Mouse (Mus musculus): Measurements from ENCODE around the gene Vill. TPM values are rescaled to one million over a fixed set of nuclear protein-coding genes. Genes with fewer than 3 reads are reported as not detected.

Vill gene
- polyA plus RNA-seq, 1 experiment from 2014 or later = 9.3 TPM

DNA sequence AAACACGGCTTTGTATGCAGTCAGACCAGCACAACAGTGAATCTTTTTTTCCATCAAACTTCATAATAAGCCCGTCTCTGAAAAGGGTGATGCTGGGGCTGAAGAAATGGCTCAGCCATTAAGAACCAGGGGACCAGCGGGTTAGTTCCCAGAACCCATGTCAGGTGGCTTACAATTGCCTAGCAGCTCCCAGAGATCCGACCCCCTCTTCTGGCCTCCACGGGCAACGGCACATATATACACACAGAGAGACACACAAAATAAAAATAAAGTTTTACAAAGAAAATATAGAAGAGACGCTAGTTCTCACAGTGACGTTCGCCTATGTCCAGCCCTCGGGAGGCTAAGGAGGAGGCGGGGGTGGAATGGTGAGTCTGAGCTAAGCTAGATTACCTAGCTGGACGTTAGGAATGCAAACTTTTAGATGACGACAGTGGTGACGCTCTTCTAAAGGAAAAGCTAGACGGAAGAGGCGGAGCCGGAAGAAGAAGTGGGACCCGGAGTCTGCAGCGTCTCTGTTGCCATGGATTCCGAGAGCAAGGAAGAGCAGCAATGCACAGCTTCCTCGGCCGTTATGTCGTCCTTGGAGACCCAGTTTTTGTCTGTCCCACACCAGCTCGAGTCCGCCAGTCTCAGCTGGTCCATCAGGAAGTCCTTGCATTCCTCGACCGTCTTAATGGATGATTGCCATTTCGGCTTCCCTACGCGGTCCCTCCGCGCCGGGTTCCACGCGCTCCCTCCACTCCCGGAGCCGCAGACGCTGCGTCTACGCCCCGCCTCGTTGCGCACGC, 49.6 kb downstream of the Vill start, which contains the start of gene Dlec1:
Gene Dlec1 (plus strand): TSS at position 487 of the 791 bp plus-strand sequence.
- Histone ChIP-seq H3K36me3 (replicated peaks; ENCODE audit: insufficient read depth, low read length) (no peaks in the 10 kb centered on the region), H3K9me3 (ENCODE audit: low read length) (no peaks in the 10 kb centered on the region), H3K4me3 (ENCODE audit: low read depth, low read length) (peak within 1 kb of the TSS; percentile 55), H3K4me1 (ENCODE audit: insufficient read depth) (peaks cover 10% of the 10 kb centered on the region; the same call in 1 of the 2 replicates), H3K27me3 (ENCODE audit: insufficient read depth, low read length) (0 out of 2 replicates have a peak, but pooled peaks cover 4% of the 10 kb centered on the region), H3K4me2 (ENCODE audit: low read depth, low read length) (peak within 1 kb of the TSS; percentile 76), H3K9ac (replicated peaks) (0 out of 2 replicates have a peak within 1 kb of the TSS, but pooled peaks have one; percentile 1), H3K27ac (ENCODE audit: low read depth) (no peak within 1 kb of the TSS)
- 4% methylated on average over 44 of the region's 44 CpGs for WGBS (ENCODE audit: insufficient replicate concordance)
- TF ChIP-seq EP300 (IDR thresholded peaks at IDR 0.05; ENCODE audit: low read depth) (no peak), CTCF (IDR thresholded peaks at IDR 0.05; ENCODE audit: low read depth) (peak; percentile 28)
- peak; percentile 72 for DNase-seq
- peak; percentile 83 for ATAC-seq

GRCm38 (mm10) chr9:119102783-119103113, 50.2 kb downstream of the Vill start:
- no peak overlapping the region for H3K9ac ChIP-seq (replicated peaks)
- H3K9me3 ChIP-seq (ENCODE audit: low read length) = no peaks in the 10 kb centered on the region
- 0 out of 2 replicates have a peak, but pooled peaks cover 4% of the 10 kb centered on the region for H3K27me3 ChIP-seq (ENCODE audit: insufficient read depth, low read length)
- H3K4me2 ChIP-seq (ENCODE audit: low read depth, low read length) = peak overlapping the region; percentile 76
- 0 out of 2 replicates have a peak, but pooled peaks have one; percentile 1 for ATAC-seq
- DNase-seq = no peak
- TF ChIP-seq CTCF (IDR thresholded peaks at IDR 0.05; ENCODE audit: low read depth) (no peak), EP300 (IDR thresholded peaks at IDR 0.05; ENCODE audit: low read depth) (no peak)
- H3K4me3 ChIP-seq (ENCODE audit: low read depth, low read length) = peak overlapping the region; percentile 55
- H3K27ac ChIP-seq (ENCODE audit: low read depth) = no peak overlapping the region
- H3K4me1 ChIP-seq (ENCODE audit: insufficient read depth) = peaks cover 10% of the 10 kb centered on the region; the same call in 1 of the 2 replicates
- 1% methylated on average over 19 of the region's 19 CpGs for WGBS (ENCODE audit: insufficient replicate concordance)
- no peaks in the 10 kb centered on the region for H3K36me3 ChIP-seq (replicated peaks; ENCODE audit: insufficient read depth, low read length)

- DNase-seq = peak; percentile 44
- Histone ChIP-seq H3K27ac (ENCODE audit: low read depth) (no peak overlapping the region), H3K27me3 (ENCODE audit: insufficient read depth, low read length) (0 out of 2 replicates have a peak, but pooled peaks cover 4% of the 10 kb centered on the region), H3K9me3 (ENCODE audit: low read length) (no peaks in the 10 kb centered on the region), H3K36me3 (replicated peaks; ENCODE audit: insufficient read depth, low read length) (no peaks in the 10 kb centered on the region), H3K4me1 (ENCODE audit: insufficient read depth) (peaks cover 8% of the 10 kb centered on the region; the same call in 1 of the 2 replicates), H3K9ac (replicated peaks) (no peak overlapping the region), H3K4me2 (ENCODE audit: low read depth, low read length) (no peak overlapping the region), H3K4me3 (ENCODE audit: low read depth, low read length) (no peak overlapping the region)
- peak; percentile 31; the same call in 1 of the 2 replicates for ATAC-seq
- TF ChIP-seq CTCF (IDR thresholded peaks at IDR 0.05; ENCODE audit: low read depth) (peak; percentile 65), EP300 (IDR thresholded peaks at IDR 0.05; ENCODE audit: low read depth) (no peak)
- 80% methylated on average over 4 of the region's 4 CpGs for WGBS (ENCODE audit: insufficient replicate concordance)
Measured at GRCm38 (mm10) chr9:119107566-119107965, 55.0 kb downstream of the Vill start.

GRCm38 (mm10) chr9:119109685-119110353, 57.2 kb downstream of the Vill start:
- TF ChIP-seq CTCF (IDR thresholded peaks at IDR 0.05; ENCODE audit: low read depth) (no peak), EP300 (IDR thresholded peaks at IDR 0.05; ENCODE audit: low read depth) (no peak)
- Histone ChIP-seq H3K36me3 (replicated peaks; ENCODE audit: insufficient read depth, low read length) (no peaks in the 10 kb centered on the region), H3K4me3 (ENCODE audit: low read depth, low read length) (no peak overlapping the region), H3K9me3 (ENCODE audit: low read length) (no peaks in the 10 kb centered on the region), H3K27me3 (ENCODE audit: insufficient read depth, low read length) (no peaks in the 10 kb centered on the region), H3K4me1 (ENCODE audit: insufficient read depth) (0 out of 2 replicates have a peak, but pooled peaks cover 3% of the 10 kb centered on the region), H3K4me2 (ENCODE audit: low read depth, low read length) (no peak overlapping the region), H3K27ac (ENCODE audit: low read depth) (no peak overlapping the region), H3K9ac (replicated peaks) (no peak overlapping the region)
- DNase-seq (no peak), ATAC-seq (no peak)
- 68% methylated on average over 12 of the region's 12 CpGs for WGBS (ENCODE audit: insufficient replicate concordance)

GRCm38 (mm10) chr9:119110640-119111039, 58.1 kb downstream of the Vill start:
- Histone ChIP-seq H3K4me3 (ENCODE audit: low read depth, low read length) (no peak overlapping the region), H3K36me3 (replicated peaks; ENCODE audit: insufficient read depth, low read length) (no peaks in the 10 kb centered on the region), H3K4me1 (ENCODE audit: insufficient read depth) (0 out of 2 replicates have a peak, but pooled peaks cover 3% of the 10 kb centered on the region), H3K27ac (ENCODE audit: low read depth) (no peak overlapping the region), H3K9ac (replicated peaks) (no peak overlapping the region), H3K4me2 (ENCODE audit: low read depth, low read length) (no peak overlapping the region), H3K27me3 (ENCODE audit: insufficient read depth, low read length) (no peaks in the 10 kb centered on the region), H3K9me3 (ENCODE audit: low read length) (no peaks in the 10 kb centered on the region)
- ATAC-seq = no peak; the same call in 1 of the 2 replicates
- DNase-seq = no peak
- TF ChIP-seq CTCF (IDR thresholded peaks at IDR 0.05; ENCODE audit: low read depth) (no peak), EP300 (IDR thresholded peaks at IDR 0.05; ENCODE audit: low read depth) (no peak)
- WGBS (ENCODE audit: insufficient replicate concordance) = 65% methylated on average over 3 of the region's 3 CpGs

GRCm38 (mm10) chr9:119114911-119115310, 62.3 kb downstream of the Vill start:
- ATAC-seq = no peak
- no peaks in the 10 kb centered on the region for H3K27me3 ChIP-seq (ENCODE audit: insufficient read depth, low read length)
- no peak overlapping the region for H3K4me3 ChIP-seq (ENCODE audit: low read depth, low read length)
- H3K9ac ChIP-seq (replicated peaks) = no peak overlapping the region
- DNase-seq = no peak
- H3K4me1 ChIP-seq (ENCODE audit: insufficient read depth) = 0 out of 2 replicates have a peak, but pooled peaks cover 3% of the 10 kb centered on the region
- TF ChIP-seq CTCF (IDR thresholded peaks at IDR 0.05; ENCODE audit: low read depth) = no peak
- TF ChIP-seq EP300 (IDR thresholded peaks at IDR 0.05; ENCODE audit: low read depth) = no peak
- H3K36me3 ChIP-seq (replicated peaks; ENCODE audit: insufficient read depth, low read length) = no peaks in the 10 kb centered on the region
- H3K9me3 ChIP-seq (ENCODE audit: low read length) = no peaks in the 10 kb centered on the region
- H3K27ac ChIP-seq (ENCODE audit: low read depth) = no peak overlapping the region
- no peak overlapping the region for H3K4me2 ChIP-seq (ENCODE audit: low read depth, low read length)
- 83% methylated on average over 17 of the region's 17 CpGs for WGBS (ENCODE audit: insufficient replicate concordance)
